Mouse (Mus musculus): Measurements from ENCODE around the gene Gbx2. TPM values are rescaled to one million over a fixed set of nuclear protein-coding genes. Genes with fewer than 3 reads are reported as not detected.

Gene Gbx2
- polyA plus RNA-seq, 1 experiment from 2014 or later: 0.52 TPM

GRCm38 (mm10) chr1:89969072-89969713, 38.2 kb upstream of the Gbx2 start:
- 47% methylated on average over 10 of the region's 10 CpGs for WGBS (ENCODE audit: insufficient replicate concordance)
- Histone ChIP-seq H3K4me2 (ENCODE audit: low read depth, low read length) (no peak overlapping the region), H3K36me3 (replicated peaks; ENCODE audit: insufficient read depth, low read length) (no peaks in the 10 kb centered on the region), H3K4me1 (ENCODE audit: insufficient read depth) (no peaks in the 10 kb centered on the region), H3K9me3 (ENCODE audit: low read length) (no peaks in the 10 kb centered on the region), H3K27me3 (ENCODE audit: insufficient read depth, low read length) (peaks cover 35% of the 10 kb centered on the region), H3K4me3 (ENCODE audit: low read depth, low read length) (no peak overlapping the region), H3K27ac (ENCODE audit: low read depth) (no peak overlapping the region), H3K9ac (replicated peaks) (no peak overlapping the region)
- DNase-seq: no peak
- no peak for TF ChIP-seq EP300 (IDR thresholded peaks at IDR 0.05; ENCODE audit: low read depth)
- TF ChIP-seq CTCF (IDR thresholded peaks at IDR 0.05; ENCODE audit: low read depth): no peak
- no peak for ATAC-seq

DNA sequence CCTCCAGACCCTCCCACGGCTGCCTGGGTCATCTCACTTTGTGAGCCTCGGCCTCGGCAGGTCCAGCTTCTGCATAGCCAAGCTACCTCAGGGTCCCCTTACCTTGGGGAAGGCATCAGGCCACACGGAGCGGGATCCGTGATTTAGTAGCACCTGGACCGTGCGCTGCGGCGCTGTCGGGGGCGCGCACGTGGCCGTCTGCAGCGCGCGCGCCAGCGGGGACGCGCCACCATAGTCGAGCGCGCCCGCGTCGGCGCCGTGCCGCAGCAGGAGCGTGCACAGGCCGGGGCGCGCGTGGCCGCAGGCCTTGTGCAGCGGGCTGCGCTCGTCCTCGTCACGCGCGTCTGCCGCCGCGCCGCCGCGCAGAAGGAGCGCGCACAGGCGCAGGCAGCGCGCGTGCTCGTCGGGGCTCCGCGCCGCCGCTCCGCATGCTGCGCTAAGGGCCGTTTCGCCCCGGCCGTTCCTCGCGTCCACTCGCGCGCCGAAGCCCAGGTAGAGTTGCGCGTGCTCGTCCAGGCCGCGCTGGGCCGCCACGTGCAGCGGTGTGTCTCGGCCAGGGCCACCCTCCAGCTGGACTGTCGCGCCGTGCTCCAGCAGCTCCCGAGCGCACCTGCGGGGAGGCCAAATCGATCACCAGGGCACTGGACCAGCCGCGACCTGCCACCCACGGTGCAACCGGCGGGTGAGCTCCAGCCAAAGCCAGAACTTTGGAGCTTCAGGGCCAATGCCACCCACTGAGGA, 37.3 kb upstream of the Gbx2 start:
- Histone ChIP-seq H3K4me1 (ENCODE audit: insufficient read depth) (no peaks in the 10 kb centered on the region), H3K4me3 (ENCODE audit: low read depth, low read length) (peak overlapping the region; percentile 24), H3K9me3 (ENCODE audit: low read length) (no peaks in the 10 kb centered on the region), H3K27me3 (ENCODE audit: insufficient read depth, low read length) (peaks cover 35% of the 10 kb centered on the region), H3K27ac (ENCODE audit: low read depth) (no peak overlapping the region), H3K36me3 (replicated peaks; ENCODE audit: insufficient read depth, low read length) (no peaks in the 10 kb centered on the region), H3K9ac (replicated peaks) (no peak overlapping the region), H3K4me2 (ENCODE audit: low read depth, low read length) (peak overlapping the region; percentile 58)
- under 1% methylated on average over 60 of the region's 95 CpGs for WGBS (ENCODE audit: insufficient replicate concordance)
- TF ChIP-seq EP300 (IDR thresholded peaks at IDR 0.05; ENCODE audit: low read depth): no peak
- ATAC-seq: peak; percentile 5; the same call in 1 of the 2 replicates
- DNase-seq: no peak

DNA sequence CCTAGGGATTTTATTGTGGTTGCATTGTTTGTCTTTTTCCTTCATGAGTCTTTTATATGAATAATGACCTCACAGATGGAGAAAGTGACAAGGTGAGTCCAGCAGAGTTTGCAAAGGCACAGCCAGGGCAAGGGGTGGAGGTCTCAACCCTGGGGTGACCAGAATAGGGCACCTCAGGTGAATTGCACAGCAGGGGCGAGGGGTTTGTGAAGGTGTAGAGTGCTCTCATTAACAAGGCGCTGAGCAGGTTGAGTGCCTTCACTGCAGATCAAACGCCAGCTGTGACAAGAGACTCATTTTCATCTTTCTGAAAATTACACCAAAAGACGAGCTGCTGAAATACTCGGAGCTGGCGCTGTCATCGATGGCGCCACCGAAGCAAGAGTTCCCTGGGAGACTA, 36.6 kb upstream of the Gbx2 start:
- TF ChIP-seq CTCF (IDR thresholded peaks at IDR 0.05; ENCODE audit: low read depth) (no peak), EP300 (IDR thresholded peaks at IDR 0.05; ENCODE audit: low read depth) (no peak)
- Histone ChIP-seq H3K36me3 (replicated peaks; ENCODE audit: insufficient read depth, low read length) (no peaks in the 10 kb centered on the region), H3K4me2 (ENCODE audit: low read depth, low read length) (no peak overlapping the region), H3K27ac (ENCODE audit: low read depth) (no peak overlapping the region), H3K9me3 (ENCODE audit: low read length) (no peaks in the 10 kb centered on the region), H3K27me3 (ENCODE audit: insufficient read depth, low read length) (peaks cover 35% of the 10 kb centered on the region), H3K9ac (replicated peaks) (no peak overlapping the region), H3K4me3 (ENCODE audit: low read depth, low read length) (no peak overlapping the region), H3K4me1 (ENCODE audit: insufficient read depth) (no peaks in the 10 kb centered on the region)
- WGBS (ENCODE audit: insufficient replicate concordance): 23% methylated on average over 9 of the region's 9 CpGs
- DNase-seq (no peak), ATAC-seq (no peak)

GRCm38 (mm10) chr1:89964426-89964825, 33.4 kb upstream of the Gbx2 start:
- Histone ChIP-seq H3K27ac (ENCODE audit: low read depth) (no peak overlapping the region), H3K9ac (replicated peaks) (no peak overlapping the region), H3K4me3 (ENCODE audit: low read depth, low read length) (no peak overlapping the region), H3K4me2 (ENCODE audit: low read depth, low read length) (no peak overlapping the region), H3K27me3 (ENCODE audit: insufficient read depth, low read length) (peaks cover 25% of the 10 kb centered on the region), H3K9me3 (ENCODE audit: low read length) (no peaks in the 10 kb centered on the region), H3K36me3 (replicated peaks; ENCODE audit: insufficient read depth, low read length) (no peaks in the 10 kb centered on the region), H3K4me1 (ENCODE audit: insufficient read depth) (no peaks in the 10 kb centered on the region)
- DNase-seq (no peak), ATAC-seq (no peak)
- TF ChIP-seq EP300 (IDR thresholded peaks at IDR 0.05; ENCODE audit: low read depth) (no peak), CTCF (IDR thresholded peaks at IDR 0.05; ENCODE audit: low read depth) (no peak)
- WGBS (ENCODE audit: insufficient replicate concordance): 70% methylated on average over 12 of the region's 12 CpGs

DNA sequence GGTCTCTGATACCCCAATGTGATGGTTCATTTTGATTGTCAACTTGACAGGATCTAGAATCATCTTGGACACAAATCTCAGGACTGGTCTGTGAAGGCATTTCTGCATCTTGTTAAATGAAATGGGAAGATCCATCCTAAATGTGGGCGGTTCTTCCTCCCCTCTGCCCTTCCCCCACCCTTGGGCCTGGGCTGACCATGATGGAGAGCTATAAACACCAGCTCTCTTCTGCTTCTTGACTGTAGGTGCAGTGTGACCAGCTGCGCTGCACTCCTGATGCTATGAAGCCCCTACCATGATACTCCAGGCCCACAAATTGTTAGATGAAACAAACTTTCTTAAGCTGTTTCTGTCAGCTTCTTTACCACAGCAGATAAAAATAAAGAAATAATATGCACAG, 32.3 kb upstream of the Gbx2 start:
- no peaks in the 10 kb centered on the region for H3K36me3 ChIP-seq (replicated peaks; ENCODE audit: insufficient read depth, low read length)
- TF ChIP-seq EP300 (IDR thresholded peaks at IDR 0.05; ENCODE audit: low read depth): no peak
- TF ChIP-seq CTCF (IDR thresholded peaks at IDR 0.05; ENCODE audit: low read depth): no peak
- no peak overlapping the region for H3K27ac ChIP-seq (ENCODE audit: low read depth)
- H3K27me3 ChIP-seq (ENCODE audit: insufficient read depth, low read length): peaks cover 15% of the 10 kb centered on the region
- H3K4me1 ChIP-seq (ENCODE audit: insufficient read depth): no peaks in the 10 kb centered on the region
- no peaks in the 10 kb centered on the region for H3K9me3 ChIP-seq (ENCODE audit: low read length)
- H3K4me2 ChIP-seq (ENCODE audit: low read depth, low read length): no peak overlapping the region
- no peak for DNase-seq
- no peak for ATAC-seq
- H3K9ac ChIP-seq (replicated peaks): no peak overlapping the region
- 79% methylated on average over 2 of the region's 2 CpGs for WGBS (ENCODE audit: insufficient replicate concordance)
- no peak overlapping the region for H3K4me3 ChIP-seq (ENCODE audit: low read depth, low read length)

DNA sequence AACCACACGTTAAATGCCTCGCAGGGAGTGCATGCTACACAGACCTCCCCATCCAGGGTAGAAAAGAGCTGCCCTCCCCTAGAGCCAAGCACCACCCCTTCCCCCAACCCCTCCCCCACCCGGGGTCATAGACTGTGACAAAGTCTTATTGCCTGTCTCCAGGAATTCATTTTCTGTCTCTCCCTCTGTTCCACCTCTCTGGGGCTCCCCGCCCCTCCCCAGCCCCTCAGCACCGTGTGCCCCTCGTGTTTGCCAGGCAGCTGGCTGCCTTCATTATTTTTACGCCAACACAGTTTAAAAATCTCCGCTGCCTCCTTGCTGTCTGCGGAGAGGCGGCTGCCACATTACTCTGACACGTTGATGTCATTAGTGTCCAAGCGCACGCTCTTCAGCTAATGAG, 31.1 kb upstream of the Gbx2 start:
- no peaks in the 10 kb centered on the region for H3K36me3 ChIP-seq (replicated peaks; ENCODE audit: insufficient read depth, low read length)
- no peaks in the 10 kb centered on the region for H3K4me1 ChIP-seq (ENCODE audit: insufficient read depth)
- no peaks in the 10 kb centered on the region for H3K9me3 ChIP-seq (ENCODE audit: low read length)
- no peak for ATAC-seq
- H3K27me3 ChIP-seq (ENCODE audit: insufficient read depth, low read length): peaks cover 5% of the 10 kb centered on the region
- no peak overlapping the region for H3K4me2 ChIP-seq (ENCODE audit: low read depth, low read length)
- no peak overlapping the region for H3K27ac ChIP-seq (ENCODE audit: low read depth)
- TF ChIP-seq EP300 (IDR thresholded peaks at IDR 0.05; ENCODE audit: low read depth) (no peak), CTCF (IDR thresholded peaks at IDR 0.05; ENCODE audit: low read depth) (no peak)
- no peak overlapping the region for H3K4me3 ChIP-seq (ENCODE audit: low read depth, low read length)
- no peak for DNase-seq
- no peak overlapping the region for H3K9ac ChIP-seq (replicated peaks)
- 35% methylated on average over 13 of the region's 13 CpGs for WGBS (ENCODE audit: insufficient replicate concordance)
